Mouse (Mus musculus) neural tube, embryonic 11.5 days (tissue): ENCODE data around the gene Zfp969. TPM values are rescaled to one million over a fixed set of nuclear protein-coding genes. Genes with fewer than 3 reads are reported as not detected.
"Not testable (repeated sequence)": the region's sequence is repeated elsewhere in the genome, so short reads cannot be mapped to it uniquely, and the experiment has no call there.

ENCODE experiments used
- ATAC-seq: fragments of 200-750 bp; cut with Nextera tagmentation; 2 replicates; pipeline ENCODE4 v1.8.0; 2017; ENCODE audit warnings: moderate number of reproducible peaks, mild to moderate bottlenecking, moderate TSS enrichment, moderate library complexity; ENCODE audit not compliant: insufficient read depth, low FRiP score, low TSS enrichment
- DNase-seq: peaks from one replicate; pipeline ENCODE4 v3.0.0-alpha.2; 2015; ENCODE audit warnings: low spot score
- H3K27ac ChIP-seq: fragments of 300-500 bp; sonication (generic); 2 replicates; pipeline ENCODE4 v1.5.1; 2014; ENCODE audit warnings: low read depth, mild to moderate bottlenecking, low read length
- H3K27me3 ChIP-seq: fragments of 300-500 bp; sonication (generic); 2 replicates; pipeline ENCODE4 v1.6.1; 2014; ENCODE audit warnings: mild to moderate bottlenecking, low read length, mixed read lengths; ENCODE audit not compliant: control insufficient read depth, insufficient read depth
- H3K36me3 ChIP-seq: fragments of 300-500 bp; sonication (generic); 2 replicates; pipeline ENCODE4 v1.6.1; 2014; ENCODE audit warnings: mild to moderate bottlenecking, low read length, moderate library complexity, mixed read lengths; ENCODE audit not compliant: control insufficient read depth, insufficient read depth
- H3K4me1 ChIP-seq: fragments of 300-500 bp; sonication (generic); 2 replicates; pipeline ENCODE4 v1.6.1; 2014; ENCODE audit warnings: low read length, mixed read lengths; ENCODE audit not compliant: control insufficient read depth, insufficient read depth
- H3K4me2 ChIP-seq: fragments of 300-500 bp; sonication (generic); 2 replicates; pipeline ENCODE4 v1.6.1; 2014; ENCODE audit warnings: low read depth, mild to moderate bottlenecking, moderate library complexity
- H3K4me3 ChIP-seq: fragments of 300-500 bp; sonication (generic); 2 replicates; pipeline ENCODE4 v1.5.1; 2014; ENCODE audit warnings: low read depth, low read length
- H3K9ac ChIP-seq: fragments of 300-500 bp; sonication (generic); 2 replicates; pipeline ENCODE4 v1.6.1; 2014; ENCODE audit warnings: mild to moderate bottlenecking, low read length
- H3K9me3 ChIP-seq: fragments of 300-500 bp; sonication (generic); 2 replicates; pipeline ENCODE4 v1.6.1; 2016; ENCODE audit warnings: low read length; ENCODE audit not compliant: control insufficient read depth
- WGBS: fragments of 180-500 bp; shearing (Covaris S2); extraction: QIAGEN DNeasy Blood & Tissue Kit; methylation state at CpG from one replicate; pipeline ENCODE4 v1.1.7; 2014; 5-methylcytosine and 5-hydroxymethylcytosine counted together
- polyA plus RNA-seq: library from polyadenylated mRNA; unstranded; fragments of >200 nt; fragmentation: Nextera tagmentation; extraction: Ambion mirVana; gene quantifications from 2 replicates; pipeline ENCODE4 v1.2.1, GENCODE M21; 2014

Zfp969 gene
- 10.8 and 11.7 TPM in 2 replicates for polyA plus RNA-seq

DNA sequence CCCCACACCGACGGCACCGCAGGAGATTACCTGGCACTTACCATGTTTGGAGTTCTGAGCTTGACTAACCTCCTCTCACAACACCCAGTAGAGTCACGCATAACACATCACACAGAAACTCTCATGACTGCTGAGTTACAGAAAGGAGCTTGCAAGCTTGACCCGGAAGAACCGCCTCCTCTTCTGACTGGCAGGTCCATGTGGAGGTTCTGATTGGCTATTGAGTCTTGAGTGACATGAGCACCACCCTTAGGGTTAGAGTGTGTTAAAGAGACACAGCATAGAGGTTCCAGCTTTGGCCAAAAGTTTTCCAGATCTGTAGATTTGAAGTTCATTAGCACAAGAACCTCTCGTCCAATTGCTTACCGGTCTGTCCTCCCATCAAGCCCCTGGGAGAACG, at the start of gene Zfp969:
Zfp969 (minus strand) TSS at position 101 of the 400 bp plus-strand sequence.
- H3K4me2 ChIP-seq, H3K9ac ChIP-seq, H3K4me3 ChIP-seq, ATAC-seq, DNase-seq, H3K27me3 ChIP-seq, H3K27ac ChIP-seq, H3K36me3 ChIP-seq, H3K4me1 ChIP-seq, H3K9me3 ChIP-seq: not testable (repeated sequence)
- WGBS = no CpG with 5 or more reads among the region's 9 CpGs

DNA sequence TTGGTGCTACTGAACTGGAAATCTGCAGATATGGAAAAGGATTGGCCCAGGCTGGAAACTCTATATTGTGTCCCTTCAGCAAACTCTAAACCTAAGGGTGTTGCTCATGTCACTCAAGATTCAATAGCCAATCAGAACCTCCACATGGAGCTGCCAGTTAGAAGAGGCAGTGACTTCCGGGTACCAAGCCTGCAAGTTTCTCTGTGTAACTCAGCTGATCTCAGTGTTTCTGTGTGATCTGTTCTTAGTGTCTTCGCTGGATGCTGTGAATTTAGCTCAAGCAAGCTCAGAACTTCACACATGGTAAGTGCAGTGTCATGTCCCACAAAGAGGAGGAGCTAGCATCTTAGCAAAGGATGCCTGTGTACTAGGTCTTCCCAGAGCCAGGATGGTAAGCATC, 37.8 kb upstream of the Zfp969 start, which contains the start of gene Gm2007:
Gm2007 (plus strand) TSS at position 301 of the 400 bp plus-strand sequence.
- H3K36me3 ChIP-seq, H3K4me3 ChIP-seq, H3K9ac ChIP-seq, H3K27ac ChIP-seq, H3K27me3 ChIP-seq, H3K4me2 ChIP-seq, H3K9me3 ChIP-seq, DNase-seq, ATAC-seq, H3K4me1 ChIP-seq: not testable (repeated sequence)
- WGBS = no CpG with 5 or more reads among the region's 2 CpGs

DNA sequence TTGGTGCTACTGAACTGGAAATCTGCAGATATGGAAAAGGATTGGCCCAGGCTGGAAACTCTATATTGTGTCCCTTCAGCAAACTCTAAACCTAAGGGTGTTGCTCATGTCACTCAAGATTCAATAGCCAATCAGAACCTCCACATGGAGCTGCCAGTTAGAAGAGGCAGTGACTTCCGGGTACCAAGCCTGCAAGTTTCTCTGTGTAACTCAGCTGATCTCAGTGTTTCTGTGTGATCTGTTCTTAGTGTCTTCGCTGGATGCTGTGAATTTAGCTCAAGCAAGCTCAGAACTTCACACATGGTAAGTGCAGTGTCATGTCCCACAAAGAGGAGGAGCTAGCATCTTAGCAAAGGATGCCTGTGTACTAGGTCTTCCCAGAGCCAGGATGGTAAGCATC, 59.8 kb downstream of the Zfp969 start, which contains the start of gene Gm11007:
Gm11007 (plus strand) TSS at position 301 of the 400 bp plus-strand sequence.
- DNase-seq, H3K4me3 ChIP-seq, H3K4me1 ChIP-seq, H3K27me3 ChIP-seq, H3K27ac ChIP-seq, H3K9ac ChIP-seq, H3K9me3 ChIP-seq, ATAC-seq, H3K36me3 ChIP-seq, H3K4me2 ChIP-seq: not testable (repeated sequence)
- WGBS = no CpG with 5 or more reads among the region's 2 CpGs

Other genes with a start within 250 kb of the Zfp969 start
- gene Zfp965, start 233.7 kb downstream of the Zfp969 start, polyA plus RNA-seq = 6.7 and 8.2 TPM in 2 replicates
- not detected in 2 replicates for gene Gm11007, start 59.7 kb downstream of the Zfp969 start, polyA plus RNA-seq
- not detected in 2 replicates for gene Gm2007, start 37.9 kb upstream of the Zfp969 start, polyA plus RNA-seq
- gene Gm14288, start 97.4 kb upstream of the Zfp969 start, polyA plus RNA-seq = 3.1 and 3.2 TPM in 2 replicates
- 21.7 and 23.3 TPM in 2 replicates for gene Gm6710, start 165.6 kb upstream of the Zfp969 start, polyA plus RNA-seq
- 3.8 and 4.2 TPM in 2 replicates for gene Zfp966, start 227.5 kb upstream of the Zfp969 start, polyA plus RNA-seq